Mouse (Mus musculus) myocyte (in vitro differentiated cells): ENCODE results near the gene Rbfox1.

Experiments
- E2F4 ChIP-seq: IDR thresholded peaks from one replicate; pipeline ENCODE4 v1.6.1; 2011; ENCODE audit warnings: mild to moderate bottlenecking, control low read depth, moderate library complexity; ENCODE audit not compliant: insufficient read depth
- MAX ChIP-seq: IDR thresholded peaks from one replicate; pipeline ENCODE4 v1.6.1; 2011; ENCODE audit warnings: low read depth, mild to moderate bottlenecking, control low read depth
- MYOD1 ChIP-seq, 3 experiments: IDR thresholded peaks; one replicate each; pipeline ENCODE4 v1.6.1; 2011; ENCODE audit warnings: control low read depth in 2 of 3, low read depth in 2 of 3, mild to moderate bottlenecking in 2 of 3, moderate library complexity in 1 of 3; ENCODE audit not compliant: insufficient read length in 2 of 3, control insufficient read depth in 1 of 3
- MYOG ChIP-seq, 3 experiments: IDR thresholded peaks; one replicate each; pipeline ENCODE4 v1.6.1; 2011; ENCODE audit warnings: control low read depth in 2 of 3, low read depth in 2 of 3, mild to moderate bottlenecking in 2 of 3; ENCODE audit not compliant: insufficient read length in 2 of 3, control insufficient read depth in 1 of 3, insufficient read depth in 1 of 3
- POLR2A ChIP-seq: IDR thresholded peaks from one replicate; pipeline ENCODE4 v1.6.1; 2011; ENCODE audit warnings: low read depth, mild to moderate bottlenecking, control low read depth, moderate library complexity; ENCODE audit not compliant: insufficient read length
- USF1 ChIP-seq: IDR thresholded peaks from one replicate; pipeline ENCODE4 v1.6.1; 2011; ENCODE audit warnings: low read depth, mild to moderate bottlenecking, control low read depth, moderate library complexity

DNA sequence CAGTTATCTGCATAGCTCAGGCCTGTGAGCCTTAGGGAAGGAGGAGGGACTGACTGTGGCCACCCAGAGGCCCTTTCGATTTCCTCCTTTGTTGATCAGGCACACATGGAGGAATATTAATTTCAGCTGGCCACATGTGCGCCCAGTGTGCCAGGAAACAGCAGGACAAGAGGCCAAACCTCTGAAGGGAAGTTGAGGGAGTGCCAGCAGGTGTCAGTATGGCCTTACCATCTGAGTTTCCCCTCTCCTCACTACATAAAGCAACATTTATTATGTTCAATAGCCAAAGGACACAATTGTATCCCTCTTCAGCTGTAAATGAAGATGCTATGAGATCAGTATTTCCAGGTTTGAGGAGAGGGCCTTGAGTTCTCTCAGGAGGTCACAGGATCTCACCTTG lies 13.2 kb downstream of the Rbfox1 start:
- no peak for TF ChIP-seq USF1
- no peak for TF ChIP-seq MYOG (IDR thresholded peaks at IDR 0.05; ENCODE audit: control insufficient read depth in 1 of 3, insufficient read depth in 1 of 3, insufficient read length in 2 of 3, low read depth in 2 of 3)
- no peak for TF ChIP-seq POLR2A
- TF ChIP-seq MYOD1 (IDR thresholded peaks at IDR 0.05; ENCODE audit: control insufficient read depth in 1 of 3, insufficient read length in 2 of 3, low read depth in 2 of 3) = no peak
- TF ChIP-seq E2F4 = no peak
- TF ChIP-seq MAX = no peak
